Mouse (Mus musculus): ENCODE measurements around the gene 1700066M21Rik.

1700066M21Rik gene

DNA sequence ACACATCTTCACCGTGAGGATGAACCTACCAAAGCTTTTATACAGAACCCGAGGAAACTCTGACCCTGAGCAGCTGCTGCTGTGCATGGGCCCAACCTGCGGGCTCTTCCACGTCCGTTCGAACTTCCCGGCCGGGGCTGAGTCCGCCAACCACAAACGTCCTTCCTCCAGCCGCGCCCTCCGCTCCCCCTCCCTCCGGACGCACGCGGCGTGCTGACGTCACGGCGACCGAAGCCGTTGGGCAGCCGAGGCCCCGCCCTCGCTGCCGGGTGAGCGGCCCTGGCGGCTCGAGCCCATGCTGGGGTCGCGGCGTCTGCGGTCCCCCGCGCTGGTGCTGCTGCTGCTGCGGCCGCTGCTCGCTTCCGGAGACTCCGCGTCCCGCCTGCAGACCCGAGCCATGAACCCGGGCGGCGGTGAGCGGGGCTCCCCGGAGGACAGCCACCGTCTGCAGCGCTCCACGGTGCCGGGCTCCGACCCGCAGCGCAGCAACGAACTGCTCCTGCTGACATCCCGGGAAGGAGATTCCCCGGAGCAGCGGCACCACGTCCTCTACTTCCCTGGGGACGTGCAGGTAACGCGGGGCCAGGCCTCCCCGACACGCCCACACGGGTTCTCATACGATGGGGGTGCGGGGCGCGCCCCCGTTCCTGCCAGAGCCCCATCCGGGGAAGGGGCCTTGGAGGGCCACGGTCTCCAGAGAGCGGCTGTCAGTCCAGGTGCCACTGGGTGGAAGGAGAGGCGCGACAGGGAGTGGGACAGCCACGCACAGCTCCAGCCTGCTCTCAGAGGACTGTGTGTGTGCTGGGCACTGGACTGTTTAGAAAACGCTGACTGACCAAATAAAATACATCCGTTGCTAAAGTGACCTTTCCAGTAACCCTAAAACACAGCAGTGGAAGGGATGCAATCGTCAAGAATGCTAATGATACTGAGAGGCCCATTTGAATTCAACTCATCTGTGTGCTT, at the start of gene 1700066M21Rik:
Gene 1700066M21Rik, plus strand, starts transcription at position 245 of the 966 bp plus-strand sequence.
- peak; percentile 92 to 95 for DNase-seq

- no peak for DNase-seq
Observed at GRCm38 (mm10) chr1:57329285-57330093, 47.9 kb upstream of the 1700066M21Rik start.

- DNase-seq, result no peak
Observed at GRCm38 (mm10) chr1:57330228-57330627, 47.2 kb upstream of the 1700066M21Rik start.

GRCm38 (mm10) chr1:57332040-57332439, 45.4 kb upstream of the 1700066M21Rik start:
- no peak for DNase-seq

DNA sequence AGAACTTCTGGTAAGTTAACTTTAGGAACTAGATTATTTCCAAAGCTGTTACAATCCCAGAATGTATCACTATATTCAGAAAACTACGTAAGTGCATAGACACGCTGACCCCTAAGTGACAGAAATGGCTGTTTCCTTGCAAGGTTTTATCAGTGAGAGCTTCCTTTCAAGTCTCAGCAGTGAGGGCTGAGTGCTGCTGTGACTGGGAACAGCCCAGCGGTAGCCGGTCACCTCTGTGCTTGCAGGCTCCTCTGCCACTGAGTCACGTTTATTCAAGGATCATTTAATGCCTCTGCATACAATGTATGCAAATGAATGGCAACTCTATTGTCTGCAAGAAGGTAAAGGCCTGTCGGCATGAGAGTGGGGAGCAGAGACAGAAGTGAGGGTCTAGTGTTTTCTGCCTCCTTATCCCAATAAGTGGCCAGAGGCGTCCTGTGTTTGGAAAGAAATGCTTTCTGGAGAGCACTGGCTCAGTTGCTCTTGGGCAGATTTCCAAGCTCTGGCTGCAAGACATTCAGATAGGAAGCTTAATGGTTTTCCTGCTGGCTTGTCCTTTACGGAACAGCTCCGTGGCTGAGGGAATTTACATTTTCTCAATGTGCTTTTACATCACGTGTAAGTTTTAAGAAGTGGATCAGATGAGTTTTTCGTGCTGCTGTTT, 43.7 kb upstream of the 1700066M21Rik start:
- no peak for DNase-seq

- no peak for DNase-seq
Observed at GRCm38 (mm10) chr1:57335200-57335599, 42.2 kb upstream of the 1700066M21Rik start.

- DNase-seq, result peak in 1 of 2 experiments; percentile 3
Observed at GRCm38 (mm10) chr1:57339156-57339796, 38.1 kb upstream of the 1700066M21Rik start.

DNA sequence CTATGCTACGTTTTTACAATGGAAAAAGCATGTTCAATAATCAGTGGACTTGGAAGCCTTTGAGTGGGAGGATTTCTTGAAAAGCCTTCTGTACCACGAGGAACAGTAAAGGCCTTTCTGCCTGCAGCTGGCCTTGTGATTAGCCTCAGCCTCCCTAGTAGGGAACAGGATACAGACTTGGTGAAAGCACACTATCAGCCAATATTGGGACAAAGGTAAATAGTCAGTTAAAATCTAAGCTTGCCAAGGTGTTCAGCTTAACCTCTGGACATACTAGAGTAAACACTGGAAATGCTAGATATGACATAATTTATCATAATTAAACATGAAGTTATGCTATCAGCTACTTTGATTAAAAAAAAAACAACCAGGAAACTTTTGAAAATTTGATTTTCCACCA, 36.2 kb upstream of the 1700066M21Rik start:
- no peak for DNase-seq

GRCm38 (mm10) chr1:57347487-57347886, 29.9 kb upstream of the 1700066M21Rik start:
- no peak for DNase-seq

DNA sequence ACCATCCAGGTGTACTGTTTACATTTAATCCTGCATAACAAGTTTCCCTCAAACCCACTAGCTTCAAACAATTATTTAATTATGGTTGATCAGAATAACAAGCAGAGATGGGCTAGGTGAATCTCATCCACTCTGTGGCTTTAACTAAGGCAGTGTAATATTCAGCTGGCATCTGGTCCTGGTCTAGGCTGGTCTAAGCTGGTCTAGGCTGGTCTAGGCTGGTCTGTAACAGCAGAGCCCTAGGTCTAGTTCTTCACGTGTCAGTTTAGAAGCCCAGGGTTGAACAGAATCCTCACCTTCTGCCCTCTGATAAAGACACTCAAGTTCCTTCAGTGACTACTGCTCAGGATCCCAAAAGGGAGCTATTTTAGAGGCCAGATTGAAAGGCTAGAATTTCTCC, 25.5 kb upstream of the 1700066M21Rik start:
- DNase-seq, result peak in 1 of 2 experiments; percentile 6

DNA sequence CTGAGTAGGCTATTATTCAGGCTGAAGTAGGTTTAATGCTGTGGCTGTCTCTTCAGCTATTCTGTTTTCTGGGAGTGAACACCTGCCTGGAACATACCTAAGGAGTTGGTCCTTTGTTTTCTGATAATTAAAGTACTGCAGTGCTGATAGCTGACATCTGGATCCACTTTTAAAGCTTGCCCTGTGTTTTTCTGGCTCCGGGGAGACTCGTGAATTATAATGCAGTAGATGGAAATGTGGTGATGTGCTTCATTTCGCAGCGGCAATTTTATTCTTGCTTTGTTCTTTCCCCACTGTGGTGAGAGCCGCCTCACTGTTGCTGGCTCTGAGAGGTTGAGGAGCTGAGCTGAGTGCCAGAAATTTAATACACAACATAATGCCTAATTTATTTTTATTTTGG, 18.9 kb upstream of the 1700066M21Rik start:
- DNase-seq, result no peak

- no peak for DNase-seq
Observed at GRCm38 (mm10) chr1:57367446-57367845, 10.0 kb upstream of the 1700066M21Rik start.

DNA sequence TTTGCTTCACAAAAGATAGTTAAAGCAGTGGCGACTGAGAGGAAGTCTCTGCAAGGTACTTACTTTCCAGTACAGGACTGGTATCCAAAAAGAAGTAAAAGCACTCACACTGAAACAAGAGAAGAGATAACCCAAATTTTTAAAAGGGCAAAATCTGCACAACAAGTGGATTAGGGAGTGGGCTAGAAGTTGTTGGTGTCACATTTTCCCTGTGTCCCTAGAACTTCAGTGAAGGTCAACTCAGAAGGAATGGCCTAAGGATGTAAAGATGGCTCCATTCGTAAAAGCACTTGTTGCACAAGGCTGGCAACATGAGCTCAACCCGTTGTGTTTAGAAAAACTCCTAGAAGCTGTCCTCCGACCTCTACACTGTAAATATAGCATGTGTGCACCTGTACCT, 8.3 kb upstream of the 1700066M21Rik start:
- no peak for DNase-seq

DNA sequence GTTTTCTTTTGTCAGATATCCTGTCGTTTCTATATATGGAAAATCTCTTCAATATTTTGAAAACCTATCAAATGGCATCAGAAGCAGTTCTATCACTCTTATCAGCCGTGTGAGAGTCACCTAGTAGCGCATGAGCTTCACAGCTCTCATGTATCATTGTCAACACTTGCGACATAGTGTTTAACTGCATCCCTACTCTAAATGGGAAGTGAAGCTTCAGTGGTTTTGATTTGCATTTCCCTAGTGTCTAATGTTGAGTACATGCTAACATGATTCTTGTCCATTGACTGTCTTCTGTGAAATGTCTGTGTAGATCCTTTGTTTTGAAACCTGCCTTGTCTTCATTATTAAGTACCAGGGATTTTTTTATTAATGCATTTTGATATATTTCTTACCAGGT, 7.0 kb upstream of the 1700066M21Rik start:
- DNase-seq, result no peak

DNA sequence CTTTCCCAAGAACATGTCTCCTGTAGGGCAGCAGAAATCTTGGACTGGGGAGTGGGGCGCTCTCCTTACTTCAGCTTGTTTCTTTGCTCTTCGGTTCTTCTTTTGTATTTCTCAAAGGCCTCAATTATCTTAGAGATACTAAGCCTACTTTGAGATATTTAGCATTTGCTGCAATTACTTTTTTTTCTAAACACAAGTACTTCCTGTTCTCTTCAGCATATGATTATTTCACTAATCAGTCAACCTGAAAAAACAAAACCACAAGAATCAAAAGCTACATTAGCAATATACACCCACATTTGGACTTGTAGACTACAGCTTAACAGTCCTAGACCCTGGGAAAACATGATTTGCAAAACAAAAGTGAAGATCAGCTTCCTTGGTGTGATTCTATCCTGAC, 2.1 kb upstream of the 1700066M21Rik start:
- no peak for DNase-seq

- DNase-seq, result no peak
Observed at GRCm38 (mm10) chr1:57376806-57377205, 614 bp upstream of the 1700066M21Rik start.

DNA sequence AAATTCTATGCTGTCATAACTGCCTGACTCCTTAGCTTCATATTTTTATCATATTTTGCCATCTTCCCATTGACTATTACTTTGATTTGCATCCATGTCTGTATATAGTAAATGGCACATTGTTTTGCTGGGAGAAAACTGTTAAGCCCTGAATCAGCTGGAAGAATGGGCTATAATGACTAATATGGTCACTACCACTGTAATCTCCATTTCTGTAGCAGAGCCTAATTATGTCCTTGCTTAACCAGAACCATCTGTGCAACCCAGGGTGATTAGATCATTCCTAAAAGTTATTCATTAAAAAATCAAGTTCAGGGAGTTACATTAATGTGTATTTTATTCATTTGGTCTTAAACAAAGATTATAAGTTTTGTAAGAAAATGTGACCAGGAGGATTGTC, 9.1 kb downstream of the 1700066M21Rik start:
- no peak for DNase-seq

DNA sequence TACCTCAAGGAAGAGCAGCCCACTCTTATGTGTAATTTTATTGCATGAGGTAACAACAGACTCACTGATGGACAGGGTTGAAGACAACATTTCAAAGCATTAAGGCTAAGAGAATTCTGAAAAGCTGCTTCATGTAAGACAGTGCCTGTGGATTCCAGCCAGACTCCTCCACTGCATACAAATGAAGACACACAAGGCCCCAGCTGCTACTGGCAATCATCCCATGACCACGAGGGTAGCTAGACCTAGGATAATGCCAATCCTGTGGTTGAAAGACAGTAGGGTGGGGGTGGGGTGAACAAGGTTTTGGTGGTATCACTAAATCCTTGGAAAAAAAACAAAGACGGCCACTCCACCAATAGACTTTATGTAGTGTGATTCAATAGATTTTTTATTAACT, 10.5 kb downstream of the 1700066M21Rik start:
- DNase-seq, result no peak

DNA sequence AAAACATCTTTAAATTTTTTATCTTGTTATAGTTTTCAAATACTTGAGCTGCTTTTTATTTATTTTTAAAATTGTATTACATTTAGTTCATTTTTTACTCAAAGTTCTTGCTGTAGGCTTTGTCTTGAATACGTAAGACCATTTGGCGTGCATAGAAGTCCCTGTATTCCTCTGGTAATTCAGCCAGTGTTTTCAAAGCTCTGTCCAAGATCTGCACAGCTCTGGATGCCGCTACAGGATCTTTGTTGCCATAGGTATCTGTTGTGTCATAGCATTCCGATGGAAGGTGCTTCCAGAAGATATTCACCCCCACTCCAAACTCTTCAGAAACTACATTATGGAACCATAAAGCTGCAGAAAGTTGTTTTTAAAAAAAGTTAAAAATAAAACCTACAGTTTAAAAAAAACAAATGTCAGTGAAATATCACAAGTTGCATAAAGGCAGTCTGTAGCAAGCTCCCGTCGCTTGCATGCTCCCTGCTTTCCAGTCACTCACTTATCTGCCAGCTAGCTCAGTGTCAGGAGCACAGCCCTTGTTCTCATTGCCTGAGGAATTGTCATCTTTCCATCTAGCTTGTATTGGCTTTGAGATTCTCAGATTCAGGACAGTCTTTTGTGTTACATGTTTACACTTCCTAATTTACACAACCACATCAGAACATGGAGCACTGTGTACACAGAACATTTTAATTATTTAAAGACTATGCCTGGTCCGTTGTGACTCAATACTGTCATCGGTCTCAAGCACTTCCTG, 11.2 kb downstream of the 1700066M21Rik start:
- no peak for DNase-seq

GRCm38 (mm10) chr1:57390993-57391790, 13.8 kb downstream of the 1700066M21Rik start:
- no peak for DNase-seq

DNA sequence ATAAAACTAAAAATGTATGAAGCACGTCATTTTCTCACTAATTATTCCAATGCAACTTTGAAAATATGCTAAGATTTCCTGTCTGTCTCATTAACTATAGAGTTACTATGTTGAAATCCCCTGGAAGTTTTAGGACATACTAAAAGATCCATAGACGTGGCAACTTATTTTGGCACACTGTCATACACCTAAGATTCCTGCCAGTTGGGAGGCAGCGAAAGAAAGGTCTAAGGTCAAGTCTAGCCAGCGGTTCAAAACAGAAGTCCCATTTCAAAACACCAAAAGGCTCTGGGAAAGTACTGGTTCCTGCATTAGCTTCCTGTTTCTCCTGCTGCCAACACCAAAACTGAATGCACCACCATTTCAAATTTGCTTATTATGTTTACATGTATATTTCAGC, 15.0 kb downstream of the 1700066M21Rik start:
- DNase-seq, result no peak
